Mouse (Mus musculus) ES-Bruce4 (cell line): ENCODE results near the gene Nme7.

Experiments
- CTCF ChIP-seq: IDR thresholded peaks from one replicate; pipeline ENCODE4 v1.8.1; 2011; ENCODE audit warnings: low read depth, low read length
- POLR2A ChIP-seq: IDR thresholded peaks from one replicate; pipeline ENCODE4 v1.8.1; 2011; ENCODE audit warnings: low read length; ENCODE audit not compliant: insufficient read depth

DNA sequence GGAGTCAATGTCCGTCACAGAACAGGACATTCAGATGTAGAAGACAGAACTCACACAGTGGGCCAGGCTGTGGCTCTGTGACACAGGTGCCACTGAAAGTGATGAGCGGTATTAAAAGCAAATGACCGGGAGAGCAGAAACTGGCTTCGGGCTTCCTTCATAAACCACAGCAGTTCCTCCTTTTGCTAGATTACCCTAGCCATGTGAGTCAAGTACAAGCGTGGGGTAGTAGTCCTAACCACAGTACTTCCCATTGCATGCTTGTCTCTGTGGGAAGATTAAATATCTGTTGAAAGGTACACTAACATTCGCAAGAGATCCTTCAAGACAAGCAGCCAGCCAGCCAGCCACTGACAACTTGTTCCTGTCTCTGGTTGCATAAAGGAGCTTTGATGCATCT, 136.3 kb downstream of the Nme7 start:
- TF ChIP-seq POLR2A (no peak), CTCF (no peak)
